ENCODE assay signal across 11 mouse cellular contexts in genomic region chr9:102841832-102842231, GRCm38 (mm10). TPM values are rescaled to one million over a fixed set of nuclear protein-coding genes. Genes with fewer than 3 reads are reported as not detected.
DNase-seq lines count a peak whose midpoint lies in the region; ATAC-seq and TF ChIP-seq lines count a peak whose summit lies in the region.
"Had no signal": no experiment of that assay in that cellular context is flagged by ENCODE, and none has a peak within 500 bp of the region (broad histone marks: within the 10 kb centered on the region; RNA-seq: fewer than 3 reads in every experiment).

No protein-coding gene starts in this region.

- peaks cover 70% of the 10 kb centered on the region for H3K79me3 ChIP-seq in C2C12 (ENCODE audit: low read depth)

- WGBS in hindbrain, embryonic 15.5 days: 21% methylated on average over 1 of the region's 1 CpGs
- 33% methylated on average over 1 of the region's 1 CpGs for WGBS in hindbrain, embryonic 12.5 days
- WGBS in lung, embryonic 16.5 days: 50% methylated on average over 1 of the region's 1 CpGs

- peaks cover 63% of the 10 kb centered on the region for H3K4me1 ChIP-seq in hindbrain, embryonic 15.5 days (replicated peaks)
- peaks cover 50% of the 10 kb centered on the region for H3K4me1 ChIP-seq in hindbrain, embryonic 12.5 days
- H3K4me1 ChIP-seq in lung, embryonic 16.5 days (replicated peaks; ENCODE audit: control insufficient read depth, insufficient read depth, low read length): peaks cover 55% of the 10 kb centered on the region

- H3K4me3 ChIP-seq in hindbrain, embryonic 15.5 days: no peak overlapping the region
- H3K4me3 ChIP-seq in hindbrain, embryonic 12.5 days: no peak overlapping the region
- H3K4me3 ChIP-seq in C2C12 (ENCODE audit: insufficient read depth, poor library complexity, severe bottlenecking): no peak overlapping the region
- H3K4me3 ChIP-seq in lung, embryonic 16.5 days (ENCODE audit: low read length): no peak overlapping the region
- H3K4me3 ChIP-seq: left cerebral cortex, adult 2 months; neural tube, embryonic 13.5 days had no signal

- POLR2A ChIA-PET in Patski (lab: Charles Lee): interaction anchor here (1.1 to 1.4 kb wide), 2 partner anchors 26 to 122 kb away, joined by 3 read pairs; no protein-coding TSS in a partner anchor

- peaks cover 92% of the 10 kb centered on the region for H3K79me2 ChIP-seq in C2C12 (ENCODE audit: control insufficient read depth, insufficient read depth)

- ATAC-seq in hindbrain, embryonic 15.5 days (ENCODE audit: low FRiP score, low read depth): peak; percentile 57; the same call in 1 of the 2 replicates
- ATAC-seq in hindbrain, embryonic 12.5 days (ENCODE audit: low FRiP score): no peak
- peak; percentile 19 for ATAC-seq in Patski
- ATAC-seq in lung, embryonic 16.5 days (ENCODE audit: low read depth): peak; percentile 87

- in situ Hi-C loops in Patski (cut with MboI; ENCODE audit: low pct_unique_long_range_greater_than_20kb): no loop called here

- no peak for DNase-seq in Patski (ENCODE audit: low read depth, low spot score)
- DNase-seq in embryo, embryonic 9.5 days (ENCODE audit: extremely low spot score): no peak
- no peak for DNase-seq in spleen, postnatal 14 days (ENCODE audit: low spot score in 2 of 2)
- DNase-seq: cerebellum, adult 9-11 months had no signal

- TF ChIP-seq CTCF in C2C12 (IDR thresholded peaks at IDR 0.05; ENCODE audit: control insufficient read depth, insufficient read depth, insufficient read length) (no peak), Patski (IDR thresholded peaks at IDR 0.05) (no peak)

- no peak overlapping the region for H3ac ChIP-seq in C2C12 (ENCODE audit: control insufficient read depth, insufficient read length, low read depth)

- no peak overlapping the region for H3K9ac ChIP-seq in hindbrain, embryonic 15.5 days
- no peak overlapping the region for H3K9ac ChIP-seq in hindbrain, embryonic 12.5 days
- no peak overlapping the region for H3K9ac ChIP-seq in lung, embryonic 16.5 days (ENCODE audit: low read length)

- H3K9me3 ChIP-seq in hindbrain, embryonic 15.5 days: no peaks in the 10 kb centered on the region
- H3K9me3 ChIP-seq in hindbrain, embryonic 12.5 days (replicated peaks): no peaks in the 10 kb centered on the region
- H3K9me3 ChIP-seq in lung, embryonic 16.5 days (ENCODE audit: control insufficient read depth, low read length): no peaks in the 10 kb centered on the region
- H3K9me3 ChIP-seq: neural tube, embryonic 13.5 days had no signal

- H3K4me2 ChIP-seq in hindbrain, embryonic 15.5 days: no peak overlapping the region
- no peak overlapping the region for H3K4me2 ChIP-seq in hindbrain, embryonic 12.5 days (replicated peaks)
- H3K4me2 ChIP-seq in lung, embryonic 16.5 days (ENCODE audit: low read depth, low read length): no peak overlapping the region

- no peaks in the 10 kb centered on the region for H3K36me3 ChIP-seq in hindbrain, embryonic 15.5 days
- H3K36me3 ChIP-seq in hindbrain, embryonic 12.5 days: no peaks in the 10 kb centered on the region
- H3K36me3 ChIP-seq in C2C12 (ENCODE audit: control insufficient read depth, insufficient read depth): no peaks in the 10 kb centered on the region
- no peaks in the 10 kb centered on the region for H3K36me3 ChIP-seq in lung, embryonic 16.5 days (ENCODE audit: control insufficient read depth, insufficient read depth, low read length)
- H3K36me3 ChIP-seq: neural tube, embryonic 13.5 days had no signal

- no peaks in the 10 kb centered on the region for H3K27me3 ChIP-seq in hindbrain, embryonic 15.5 days
- H3K27me3 ChIP-seq in hindbrain, embryonic 12.5 days: no peaks in the 10 kb centered on the region
- H3K27me3 ChIP-seq in C2C12 (ENCODE audit: control insufficient read depth, insufficient read depth, insufficient read length) (no peaks in the 10 kb centered on the region), Patski (no peaks in the 10 kb centered on the region)
- no peaks in the 10 kb centered on the region for H3K27me3 ChIP-seq in lung, embryonic 16.5 days (ENCODE audit: control insufficient read depth, insufficient read depth, low read depth, low read length)
- H3K27me3 ChIP-seq: neural tube, embryonic 13.5 days had no signal

- CTCF ChIA-PET in Patski (lab: Charles Lee): interaction anchor here (0.9 to 2.6 kb wide), 6 partner anchors 22 to 205 kb away, joined by 3 to 5 read pairs (median 4); no protein-coding TSS in a partner anchor

- no peak overlapping the region for H3K27ac ChIP-seq in hindbrain, embryonic 15.5 days (replicated peaks)
- H3K27ac ChIP-seq in hindbrain, embryonic 12.5 days: no peak overlapping the region
- no peak overlapping the region; the same call in 1 of the 2 replicates for H3K27ac ChIP-seq in lung, embryonic 16.5 days (ENCODE audit: low read length)
- H3K27ac ChIP-seq: left cerebral cortex, adult 2 months; macrophage had no signal

TF ChIP-seq in C2C12, 6 proteins besides CTCF, POLR2A, EP300 and RAD21:
- TF ChIP-seq MYOD1 (IDR thresholded peaks at IDR 0.05; ENCODE audit: control insufficient read depth, insufficient read length, low read depth): peak; percentile 73
- no peak for TF ChIP-seq MAX (IDR thresholded peaks at IDR 0.05)
- TF ChIP-seq MYOG (IDR thresholded peaks at IDR 0.05; ENCODE audit: control insufficient read depth, extremely low read depth, insufficient read length): no peak

RNA-seq across cellular contexts. Expression of gene Ryk, which starts 7.1 kb away (rescaled TPM):
- 13.7 and 14.4 TPM in 2 replicates for polyA plus RNA-seq in hindbrain, embryonic 15.5 days (2015; fragmentation: Nextera tagmentation; extraction: Ambion mirVana)
- 18.2 and 18.3 TPM in 2 replicates for polyA plus RNA-seq in hindbrain, embryonic 12.5 days (2016; fragmentation: Nextera tagmentation; extraction: Ambion mirVana)
- polyA plus RNA-seq in C2C12 (2012; fragmentation: generic; extraction: Trizol) (68.4 TPM), Patski (2021) (141 TPM)
- 18.4 and 20.3 TPM in 2 replicates for polyA plus RNA-seq in lung, embryonic 16.5 days (2015; fragmentation: Nextera tagmentation; extraction: Ambion mirVana)
